In the genomic region with DNA sequence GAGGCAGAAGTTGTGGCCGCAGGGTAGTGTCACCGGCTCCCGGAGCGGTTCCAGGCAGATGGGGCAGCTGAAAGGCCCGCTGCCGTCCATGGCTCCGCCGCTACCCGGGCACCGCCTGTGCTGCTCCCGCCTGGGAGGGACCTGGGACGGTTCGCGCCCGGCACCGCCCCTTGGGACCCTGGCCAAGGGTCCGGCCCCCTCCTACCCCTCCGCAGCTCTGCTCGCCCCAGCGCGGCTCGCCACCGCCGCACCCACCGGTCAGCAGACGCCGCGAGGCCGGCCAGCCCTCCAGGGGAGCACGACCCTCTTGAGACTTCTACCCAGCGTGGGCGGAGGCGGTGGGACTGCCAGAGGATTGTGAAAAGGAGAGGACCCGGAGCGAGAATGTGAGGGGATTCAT, we compare ENCODE assay signal across 8 mouse cellular contexts. TPM values are rescaled to one million over a fixed set of nuclear protein-coding genes. Genes with fewer than 3 reads are reported as not detected.
A peak's percentile ranks its signal among the peaks of the same experiment; 100 is the strongest.
DNase-seq lines count a peak whose midpoint lies in the region; ATAC-seq lines count a peak whose summit lies in the region.

No protein-coding gene starts in this region.

- peaks cover 21% of the 10 kb centered on the region for H3K4me1 ChIP-seq in forebrain, embryonic 11.5 days (replicated peaks; ENCODE audit: control insufficient read depth, insufficient read depth, low read length)

- intact Hi-C loops in heart, postnatal 10 days (cut with DNase I): loop anchor here (1.0 to 2.0 kb wide), 2 partner anchors 21 to 23 kb away; partner anchors contain the start of gene Trim65

- H3K9ac ChIP-seq in forebrain, embryonic 11.5 days (ENCODE audit: low read length): no peak overlapping the region

- H3K36me3 ChIP-seq in forebrain, embryonic 11.5 days (ENCODE audit: control insufficient read depth, insufficient read depth, low read length): no peaks in the 10 kb centered on the region

- no peaks in the 10 kb centered on the region for H3K9me3 ChIP-seq in forebrain, embryonic 11.5 days (ENCODE audit: control insufficient read depth, low read length)

- DNase-seq in adrenal gland, adult (ENCODE audit: inconsistent age in 2 of 2, low spot score in 1 of 2): peak; percentile 83 to 88
- no peak for DNase-seq in adrenal gland, postnatal 4 days (ENCODE audit: low spot score in 2 of 2)
- DNase-seq in forebrain, embryonic 11.5 days (ENCODE audit: low spot score): no peak
- peak; percentile 89 to 91 for DNase-seq in heart, postnatal 10 days
- DNase-seq in kidney, postnatal 36 days: peak; percentile 89 to 95
- peak; percentile 78 to 88 for DNase-seq in urinary bladder, postnatal 4 days (ENCODE audit: low spot score in 2 of 2)
- DNase-seq in layer of hippocampus, adult 9-11 months: no peak

- H3K4me3 ChIP-seq in forebrain, embryonic 11.5 days (ENCODE audit: low read depth, low read length): peak overlapping the region; percentile 18

- no peak overlapping the region for H3K27ac ChIP-seq in forebrain, embryonic 11.5 days (ENCODE audit: low read depth, low read length)

- peaks cover 58% of the 10 kb centered on the region for H3K27me3 ChIP-seq in forebrain, embryonic 11.5 days (ENCODE audit: control insufficient read depth, insufficient read depth, low read length)

- no peak for ATAC-seq in forebrain, embryonic 11.5 days (replicated peaks; ENCODE audit: low FRiP score)
- ATAC-seq in megakaryocyte progenitor cell, adult 5-6 weeks (replicated peaks; ENCODE audit: poor library complexity): 0 out of 2 replicates have a peak, but pooled peaks have one; percentile 13

- H3K4me2 ChIP-seq in forebrain, embryonic 11.5 days (ENCODE audit: low read depth, low read length, severe bottlenecking): peak overlapping the region; percentile 34; the same call in 1 of the 2 replicates

- 2% methylated on average over 35 of the region's 35 CpGs for WGBS in forebrain, embryonic 11.5 days

RNA-seq across cellular contexts. Expression of gene Trim47, which starts 16.9 kb away (rescaled TPM):
- total RNA-seq in adrenal gland, postnatal 4 days (2021): 10 to 100 TPM; 21.3 to 23.9 TPM
- polyA plus RNA-seq in forebrain, embryonic 11.5 days (2014; fragmentation: Nextera tagmentation; extraction: Ambion mirVana): 3.4 and 3.8 TPM in 2 replicates
- 10 to 100 TPM; 43.3 to 49.7 TPM for total RNA-seq in heart, postnatal 10 days (2021)
- 0.59 and 1.9 TPM in 2 replicates for total RNA-seq in megakaryocyte progenitor cell, adult 5-6 weeks (2015)
- 1.0 and 1.3 TPM in 2 replicates for total RNA-seq in megakaryocyte progenitor cell, adult 5-6 weeks (2017)

RNA-seq across cellular contexts. Expression of gene Trim65, which starts 20.8 kb away (rescaled TPM):
- total RNA-seq in adrenal gland, postnatal 4 days (2021): 1 to 10 TPM; 8.2 to 8.5 TPM
- polyA plus RNA-seq in forebrain, embryonic 11.5 days (2014; fragmentation: Nextera tagmentation; extraction: Ambion mirVana): 1.8 and 1.9 TPM in 2 replicates
- 1 to 10 TPM; 5.4 to 6.3 TPM for total RNA-seq in heart, postnatal 10 days (2021)
- total RNA-seq in megakaryocyte progenitor cell, adult 5-6 weeks (2015): 13.8 and 16.2 TPM in 2 replicates
- 6.2 and 7.7 TPM in 2 replicates for total RNA-seq in megakaryocyte progenitor cell, adult 5-6 weeks (2017)

RNA-seq across cellular contexts. Expression of gene Wbp2, which starts 23.3 kb away (rescaled TPM):
- 100 to 1,000 TPM; 126 to 136 TPM for total RNA-seq in adrenal gland, postnatal 4 days (2021)
- polyA plus RNA-seq in forebrain, embryonic 11.5 days (2014; fragmentation: Nextera tagmentation; extraction: Ambion mirVana): 100.0 and 111 TPM in 2 replicates
- 10 to 100 TPM; 96.6 to 99.5 TPM for total RNA-seq in heart, postnatal 10 days (2021)
- 42.4 and 56.5 TPM in 2 replicates for total RNA-seq in megakaryocyte progenitor cell, adult 5-6 weeks (2015)
- 15.6 and 22.8 TPM in 2 replicates for total RNA-seq in megakaryocyte progenitor cell, adult 5-6 weeks (2017)

RNA-seq across cellular contexts. Expression of gene Mrpl38, which starts 28.5 kb away (rescaled TPM):
- 10 to 100 TPM; 75.4 to 81.6 TPM for total RNA-seq in adrenal gland, postnatal 4 days (2021)
- 98.0 and 109 TPM in 2 replicates for polyA plus RNA-seq in forebrain, embryonic 11.5 days (2014; fragmentation: Nextera tagmentation; extraction: Ambion mirVana)
- total RNA-seq in heart, postnatal 10 days (2021): 10 to 100 TPM; 55.9 to 56.8 TPM
- 38.2 and 47.0 TPM in 2 replicates for total RNA-seq in megakaryocyte progenitor cell, adult 5-6 weeks (2015)
- total RNA-seq in megakaryocyte progenitor cell, adult 5-6 weeks (2017): 24.0 and 24.9 TPM in 2 replicates

RNA-seq across cellular contexts. Expression of gene Unc13d, which starts 32.4 kb away (rescaled TPM):
- 1 to 10 TPM; 1.1 to 2.4 TPM for total RNA-seq in adrenal gland, postnatal 4 days (2021)
- polyA plus RNA-seq in forebrain, embryonic 11.5 days (2014; fragmentation: Nextera tagmentation; extraction: Ambion mirVana): 1.6 and 2.2 TPM in 2 replicates
- total RNA-seq in heart, postnatal 10 days (2021): 1 to 10 TPM in 1 of 2 experiments, under 1 TPM in 1; 0.52 to 1.0 TPM
- total RNA-seq in megakaryocyte progenitor cell, adult 5-6 weeks (2015): 13.6 and 15.8 TPM in 2 replicates
- 15.5 and 26.1 TPM in 2 replicates for total RNA-seq in megakaryocyte progenitor cell, adult 5-6 weeks (2017)

Comparison
In these comparisons a context has a peak if more than half of its experiments do, and no peak if none do; other contexts are left out.
1. DNase-seq: peak in adrenal gland, adult (2 of 2), heart, postnatal 10 days (2 of 2), kidney, postnatal 36 days (2 of 2) and urinary bladder, postnatal 4 days (2 of 2); none in adrenal gland, postnatal 4 days (0 of 2), forebrain, embryonic 11.5 days (single experiment) and layer of hippocampus, adult 9-11 months (single experiment).
2. RNA of gene Trim47, which starts 16.9 kb away (total RNA-seq): 43.3 to 49.7 TPM in heart, postnatal 10 days and 21.3 to 23.9 TPM in adrenal gland, postnatal 4 days; 0.59 to 1.9 TPM in megakaryocyte progenitor cell, adult 5-6 weeks; every median in the first group is over 4 times any median in the second.